Mouse (Mus musculus) kidney, adult 8-10 months (tissue): Measurements from ENCODE around the gene 4930449I24Rik.
A peak's percentile ranks its signal among the peaks of the same experiment; 100 is the strongest.
"Not testable (repeated sequence)": the region's sequence is repeated elsewhere in the genome, so short reads cannot be mapped to it uniquely, and the experiment has no call there.

Experiments used
- DNase-seq, 2 experiments: peaks; one replicate each; pipeline ENCODE4 v3.0.0; 2022

Gene 4930449I24Rik

GRCm38 (mm10) chr5:146502099-146502498, at the start of gene 4930449I24Rik:
4930449I24Rik (plus strand) TSS chr5:146502399.
- not testable (repeated sequence) for DNase-seq

- DNase-seq, result no peak
Measured at GRCm38 (mm10) chr5:146453556-146453955, 48.6 kb upstream of the 4930449I24Rik start.

- peak; percentile 47 to 78 for DNase-seq
Measured at GRCm38 (mm10) chr5:146461612-146462011, 40.6 kb upstream of the 4930449I24Rik start.

- no peak for DNase-seq
Measured at GRCm38 (mm10) chr5:146466663-146467062, 35.5 kb upstream of the 4930449I24Rik start.

- DNase-seq, result peak in 1 of 2 experiments; percentile 22
Measured at GRCm38 (mm10) chr5:146468311-146468710, 33.9 kb upstream of the 4930449I24Rik start.

GRCm38 (mm10) chr5:146470821-146471220, 31.4 kb upstream of the 4930449I24Rik start:
- DNase-seq, result no peak

- DNase-seq, result peak; percentile 19 to 50
Measured at GRCm38 (mm10) chr5:146471311-146471710, 30.9 kb upstream of the 4930449I24Rik start.

GRCm38 (mm10) chr5:146471821-146472220, 30.4 kb upstream of the 4930449I24Rik start:
- no peak for DNase-seq

- DNase-seq, result peak in 1 of 2 experiments; percentile 49
Measured at GRCm38 (mm10) chr5:146479564-146479963, 22.6 kb upstream of the 4930449I24Rik start.

GRCm38 (mm10) chr5:146481665-146482064, 20.5 kb upstream of the 4930449I24Rik start, which contains the start of gene Gm6408:
Gm6408 (plus strand) TSS chr5:146481965.
- DNase-seq, result not testable (repeated sequence)

- peak in 1 of 2 experiments; percentile 51 for DNase-seq
Measured at GRCm38 (mm10) chr5:146488959-146489358, 13.2 kb upstream of the 4930449I24Rik start.

- not testable (repeated sequence) for DNase-seq
Measured at GRCm38 (mm10) chr5:146491063-146491462, 11.1 kb upstream of the 4930449I24Rik start, which contains the start of gene Gm6370. Gm6370 (plus strand) TSS chr5:146491363.

- DNase-seq, result not testable (repeated sequence)
Measured at GRCm38 (mm10) chr5:146513823-146514222, 11.6 kb downstream of the 4930449I24Rik start, which contains the start of gene Gm3402. Gm3402 (plus strand) TSS chr5:146514123.

- not testable (repeated sequence) for DNase-seq
Measured at GRCm38 (mm10) chr5:146525501-146525900, 23.3 kb downstream of the 4930449I24Rik start, which contains the start of gene Gm3404. Gm3404 (plus strand) TSS chr5:146525801.

- DNase-seq, result not testable (repeated sequence)
Measured at GRCm38 (mm10) chr5:146537347-146537746, 35.1 kb downstream of the 4930449I24Rik start, which contains the start of gene Gm3409. Gm3409 (plus strand) TSS chr5:146537647.
